Mouse (Mus musculus): Measurements from ENCODE around the gene Pola2. TPM values are rescaled to one million over a fixed set of nuclear protein-coding genes. Genes with fewer than 3 reads are reported as not detected.
A peak's percentile ranks its signal among the peaks of the same experiment; 100 is the strongest.

Gene Pola2
- polyA plus RNA-seq, 1 experiment from 2014 or later, result 61.4 TPM

- no peak for DNase-seq (ENCODE audit: low spot score)
These were observed 56.7 kb downstream of the Pola2 start for GRCm38 (mm10) chr19:5907275-5907674.

GRCm38 (mm10) chr19:5894002-5894678 is 69.9 kb downstream of the Pola2 start, which contains the start of gene Tigd3:
Tigd3 (minus strand) TSS chr19:5894149.
- peak; percentile 97 for DNase-seq (ENCODE audit: low spot score)

DNA sequence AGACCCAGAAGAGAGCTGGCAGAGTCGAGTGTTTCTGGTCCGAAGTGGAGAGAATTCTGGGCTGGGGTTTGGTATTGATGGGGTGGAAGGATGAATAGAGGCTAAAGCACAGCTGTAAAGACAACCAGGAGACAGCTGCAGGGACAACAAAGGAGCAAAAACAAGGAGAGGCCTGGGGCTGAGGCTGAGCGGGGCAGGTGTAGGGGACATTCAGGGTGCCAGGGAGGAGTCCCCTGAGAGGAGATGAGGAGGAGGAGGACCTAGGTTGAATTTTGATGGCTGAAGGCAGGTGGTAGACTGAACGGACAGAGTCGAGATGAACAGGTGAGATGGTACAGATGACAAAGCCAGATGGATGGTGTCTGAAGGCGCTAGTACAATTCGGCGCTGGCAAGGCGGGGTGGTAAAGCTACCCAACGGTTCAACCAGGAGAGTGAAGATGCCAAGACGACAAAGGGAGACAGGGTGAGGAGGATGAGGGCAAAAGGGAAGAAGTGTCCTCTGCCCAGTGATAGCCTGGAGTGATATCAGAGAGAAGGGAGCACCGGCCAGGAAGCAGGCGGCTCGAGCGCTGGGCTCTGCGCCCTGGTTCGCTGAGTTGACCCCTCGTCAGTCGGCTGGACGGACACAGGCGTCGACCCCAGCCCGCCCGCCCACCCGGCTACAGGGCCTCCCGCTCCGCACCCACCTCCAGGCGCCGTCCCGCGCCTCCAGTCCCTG is 70.6 kb downstream of the Pola2 start:
- peak; percentile 23 for DNase-seq (ENCODE audit: low spot score)

GRCm38 (mm10) chr19:5892735-5893134 is 71.3 kb downstream of the Pola2 start:
- DNase-seq (ENCODE audit: low spot score), result no peak

DNA sequence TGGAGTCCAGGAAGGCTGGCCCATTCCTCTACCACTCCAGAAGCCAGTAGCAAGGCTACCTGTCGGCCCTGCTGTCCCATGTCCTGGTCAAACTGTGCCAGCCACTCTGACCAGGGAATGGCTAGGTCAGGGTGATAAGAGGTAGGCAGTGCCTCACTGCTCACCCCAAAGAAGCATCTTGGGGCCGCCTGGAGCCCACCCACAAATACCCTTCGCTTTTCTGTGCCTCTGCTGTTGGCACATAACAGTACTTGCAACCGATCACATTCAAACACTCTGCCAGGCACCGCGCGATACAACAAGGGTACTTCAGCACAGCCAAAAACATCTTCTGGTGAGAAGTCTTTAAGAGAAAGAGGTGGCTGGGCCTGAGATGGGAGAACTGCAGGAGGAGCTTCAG is 71.7 kb downstream of the Pola2 start:
- no peak for DNase-seq (ENCODE audit: low spot score)

GRCm38 (mm10) chr19:5891521-5892258 is 72.3 kb downstream of the Pola2 start:
- no peak for DNase-seq (ENCODE audit: low spot score)

Other genes with a start within 250 kb of the Pola2 start
- gene Ehbp1l1, start 237.9 kb downstream of the Pola2 start, polyA plus RNA-seq (2015; fragmentation: Nextera tagmentation; extraction: Ambion mirVana), result 17.6 TPM in 2 replicates
- 91.8 and 92.5 TPM in 2 replicates for gene Fam89b, start 234.5 kb downstream of the Pola2 start, polyA plus RNA-seq (2015; fragmentation: Nextera tagmentation; extraction: Ambion mirVana)
- 9.7 and 10.2 TPM in 2 replicates for gene Ltbp3, start 223.3 kb downstream of the Pola2 start, polyA plus RNA-seq (2015; fragmentation: Nextera tagmentation; extraction: Ambion mirVana)
- 38.0 and 40.9 TPM in 2 replicates for gene Scyl1, start 192.8 kb downstream of the Pola2 start, polyA plus RNA-seq (2015; fragmentation: Nextera tagmentation; extraction: Ambion mirVana)
- gene Frmd8, start 88.9 kb downstream of the Pola2 start, polyA plus RNA-seq (2015; fragmentation: Nextera tagmentation; extraction: Ambion mirVana), result 72.4 and 75.2 TPM in 2 replicates
- gene Slc25a45, start 86.4 kb downstream of the Pola2 start, polyA plus RNA-seq (2015; fragmentation: Nextera tagmentation; extraction: Ambion mirVana), result 11.4 and 14.6 TPM in 2 replicates
- gene Tigd3, start 70.1 kb downstream of the Pola2 start, polyA plus RNA-seq (2015; fragmentation: Nextera tagmentation; extraction: Ambion mirVana), result 3.3 and 4.1 TPM in 2 replicates
- gene Dpf2, start 51.2 kb downstream of the Pola2 start, polyA plus RNA-seq (2015; fragmentation: Nextera tagmentation; extraction: Ambion mirVana), result 104 and 116 TPM in 2 replicates
- 5.2 and 6.7 TPM in 2 replicates for gene Cdc42ep2, start 39.4 kb downstream of the Pola2 start, polyA plus RNA-seq (2015; fragmentation: Nextera tagmentation; extraction: Ambion mirVana)
- not detected in 2 replicates for gene Slc22a20, start 21.9 kb upstream of the Pola2 start, polyA plus RNA-seq (2015; fragmentation: Nextera tagmentation; extraction: Ambion mirVana)
- gene Capn1, start 51.7 kb upstream of the Pola2 start, polyA plus RNA-seq (2015; fragmentation: Nextera tagmentation; extraction: Ambion mirVana), result 19.8 and 21.6 TPM in 2 replicates
- gene Syvn1, start 82.4 kb upstream of the Pola2 start, polyA plus RNA-seq (2015; fragmentation: Nextera tagmentation; extraction: Ambion mirVana), result 15.1 and 16.5 TPM in 2 replicates
- 65.2 and 71.4 TPM in 2 replicates for gene Mrpl49, start 93.6 kb upstream of the Pola2 start, polyA plus RNA-seq (2015; fragmentation: Nextera tagmentation; extraction: Ambion mirVana)
- gene Fau, start 93.6 kb upstream of the Pola2 start, polyA plus RNA-seq (2015; fragmentation: Nextera tagmentation; extraction: Ambion mirVana), result 1,297 and 1,312 TPM in 2 replicates
- gene Znhit2, start 97.0 kb upstream of the Pola2 start, polyA plus RNA-seq (2015; fragmentation: Nextera tagmentation; extraction: Ambion mirVana), result 48.3 and 55.4 TPM in 2 replicates
- gene Tm7sf2, start 104.2 kb upstream of the Pola2 start, polyA plus RNA-seq (2015; fragmentation: Nextera tagmentation; extraction: Ambion mirVana), result 10.1 and 10.3 TPM in 2 replicates
- 69.3 and 77.1 TPM in 2 replicates for gene Vps51, start 113.0 kb upstream of the Pola2 start, polyA plus RNA-seq (2015; fragmentation: Nextera tagmentation; extraction: Ambion mirVana)
- gene Tmem262, start 115.8 kb upstream of the Pola2 start, polyA plus RNA-seq (2015; fragmentation: Nextera tagmentation; extraction: Ambion mirVana), result 0.44 TPM in 1 of 2 replicates, not detected in the other
- 0.68 and 1.4 TPM in 2 replicates for gene Gm28374, start 118.1 kb upstream of the Pola2 start, polyA plus RNA-seq (2015; fragmentation: Nextera tagmentation; extraction: Ambion mirVana)
- gene Zfpl1, start 120.8 kb upstream of the Pola2 start, polyA plus RNA-seq (2015; fragmentation: Nextera tagmentation; extraction: Ambion mirVana), result 52.1 and 55.3 TPM in 2 replicates
- gene Cdca5, start 120.8 kb upstream of the Pola2 start, polyA plus RNA-seq (2015; fragmentation: Nextera tagmentation; extraction: Ambion mirVana), result 53.2 and 53.6 TPM in 2 replicates
- gene AC131692.1, start 130.2 kb upstream of the Pola2 start, polyA plus RNA-seq (2015; fragmentation: Nextera tagmentation; extraction: Ambion mirVana), result 0.27 TPM in 1 of 2 replicates, not detected in the other
- gene Naaladl1, start 141.6 kb upstream of the Pola2 start, polyA plus RNA-seq (2015; fragmentation: Nextera tagmentation; extraction: Ambion mirVana), result 0.06 and 0.10 TPM in 2 replicates
- 46.4 and 48.5 TPM in 2 replicates for gene Sac3d1, start 154.4 kb upstream of the Pola2 start, polyA plus RNA-seq (2015; fragmentation: Nextera tagmentation; extraction: Ambion mirVana)
- 31.2 and 34.8 TPM in 2 replicates for gene Snx15, start 164.1 kb upstream of the Pola2 start, polyA plus RNA-seq (2015; fragmentation: Nextera tagmentation; extraction: Ambion mirVana)
- gene Batf2, start 176.8 kb upstream of the Pola2 start, polyA plus RNA-seq (2015; fragmentation: Nextera tagmentation; extraction: Ambion mirVana), result 0.48 and 0.57 TPM in 2 replicates
- 57.2 and 57.4 TPM in 2 replicates for gene Arl2, start 177.3 kb upstream of the Pola2 start, polyA plus RNA-seq (2015; fragmentation: Nextera tagmentation; extraction: Ambion mirVana)
- 0.47 and 0.50 TPM in 2 replicates for gene Majin, start 220.2 kb upstream of the Pola2 start, polyA plus RNA-seq (2015; fragmentation: Nextera tagmentation; extraction: Ambion mirVana)

Measured in thymus, postnatal 0 days (tissue).